In genomic region chr15:82917207-82917844, GRCm38 (mm10) we compare ENCODE assay signal across 9 mouse cellular contexts.
DNase-seq lines count a peak whose midpoint lies in the region; ATAC-seq and TF ChIP-seq lines count a peak whose summit lies in the region.
"Had no signal": no experiment of that assay in that cellular context is flagged by ENCODE, and none has a peak within 500 bp of the region (broad histone marks: within the 10 kb centered on the region; RNA-seq: fewer than 3 reads in every experiment).

No protein-coding gene starts in this region.

- H3K9ac ChIP-seq in ES-E14 (ENCODE audit: insufficient read depth, low read depth, low read length, poor library complexity, severe bottlenecking), result peak overlapping the region; percentile 58; the same call in 1 of the 2 replicates
- no peak overlapping the region for H3K9ac ChIP-seq in limb, embryonic 11.5 days (ENCODE audit: low read length)
- H3K9ac ChIP-seq in stomach, embryonic 14.5 days (replicated peaks; ENCODE audit: low read depth, low read length), result no peak overlapping the region

- DNase-seq in gastrocnemius, postnatal 14 days, result peak; percentile 60
- DNase-seq in gastrocnemius, postnatal 36 days, result no peak
- DNase-seq in ES-E14 (ENCODE audit: low read depth, low spot score), result no peak
- DNase-seq in heart, postnatal 14 days, result peak; percentile 40 to 51
- DNase-seq in limb, embryonic 11.5 days (ENCODE audit: low spot score), result no peak
- no peak for DNase-seq in cerebellum, adult 18-20 months
- no peak for DNase-seq in adrenal gland, postnatal 4 days (ENCODE audit: low spot score in 2 of 2)

- H3K4me3 ChIP-seq in ES-E14 (ENCODE audit: insufficient read depth in 1 of 2, low read depth in 1 of 2, low read length in 2 of 2, poor library complexity in 1 of 2, severe bottlenecking in 1 of 2), result peak overlapping the region; percentile 27 to 58; a peak in 2 of 4 replicates
- no peak overlapping the region for H3K4me3 ChIP-seq in limb, embryonic 11.5 days (ENCODE audit: low read depth, low read length)
- no peak overlapping the region for H3K4me3 ChIP-seq in stomach, embryonic 14.5 days (ENCODE audit: low read depth, low read length)

- no peak overlapping the region for H3K27ac ChIP-seq in ES-E14 (ENCODE audit: insufficient read depth, low read depth, low read length, poor library complexity, severe bottlenecking)
- no peak overlapping the region for H3K27ac ChIP-seq in limb, embryonic 11.5 days (replicated peaks; ENCODE audit: low read depth, low read length)
- H3K27ac ChIP-seq in stomach, embryonic 14.5 days (ENCODE audit: low read length), result peak overlapping the region; percentile 39; the same call in 1 of the 2 replicates
- H3K27ac ChIP-seq: macrophage had no signal

- no peak for ATAC-seq in limb, embryonic 11.5 days (ENCODE audit: insufficient number of reproducible peaks, low FRiP score, low TSS enrichment, low read depth)
- no peak for ATAC-seq in stomach, embryonic 14.5 days (ENCODE audit: insufficient number of reproducible peaks, insufficient read depth, low FRiP score, low read depth)

- H3K9me3 ChIP-seq in ES-E14 (ENCODE audit: control insufficient read depth, insufficient read depth, low read depth, low read length), result no peaks in the 10 kb centered on the region
- no peaks in the 10 kb centered on the region for H3K9me3 ChIP-seq in limb, embryonic 11.5 days (ENCODE audit: control insufficient read depth, low read length)
- H3K9me3 ChIP-seq in stomach, embryonic 14.5 days (ENCODE audit: control insufficient read depth, low read depth, low read length), result no peaks in the 10 kb centered on the region

- 39% methylated on average over 28 of the region's 28 CpGs for WGBS in limb, embryonic 11.5 days
- 28% methylated on average over 28 of the region's 28 CpGs for WGBS in stomach, embryonic 14.5 days

- in situ Hi-C loops in ES-E14 (cut with MboI; ENCODE audit: low sequenced_read_pairs in 2 of 2, unreplicated experiment in 2 of 2), result no loop called here

- no peaks in the 10 kb centered on the region for H3K36me3 ChIP-seq in ES-E14 (ENCODE audit: control insufficient read depth, insufficient read depth, low read length, poor library complexity, severe bottlenecking)
- no peaks in the 10 kb centered on the region for H3K36me3 ChIP-seq in limb, embryonic 11.5 days (ENCODE audit: control insufficient read depth, insufficient read depth, low read length)
- no peaks in the 10 kb centered on the region for H3K36me3 ChIP-seq in stomach, embryonic 14.5 days (ENCODE audit: control insufficient read depth, insufficient read depth, low read length)

- no peaks in the 10 kb centered on the region; a peak in 1 of 4 replicates for H3K4me1 ChIP-seq in ES-E14 (ENCODE audit: control insufficient read depth in 2 of 2, insufficient read depth in 2 of 2, low read length in 2 of 2, poor library complexity in 1 of 2)
- H3K4me1 ChIP-seq in limb, embryonic 11.5 days (ENCODE audit: control insufficient read depth, insufficient read depth, low read length), result peaks cover 29% of the 10 kb centered on the region
- H3K4me1 ChIP-seq in stomach, embryonic 14.5 days (ENCODE audit: control insufficient read depth, insufficient read depth, low read length), result peaks cover 33% of the 10 kb centered on the region

- intact Hi-C loops in gastrocnemius, postnatal 14 days (cut with DNase I; ENCODE audit: low total_unique reads), result loop anchor here (10.0 kb wide), 1 partner anchor 117 kb away; the partner anchor contains the start of gene Nfam1
- intact Hi-C loops in gastrocnemius, postnatal 36 days (cut with DNase I), result no loop called here
- intact Hi-C loops in heart, postnatal 14 days (cut with DNase I), result no loop called here

- H3K4me2 ChIP-seq in limb, embryonic 11.5 days (ENCODE audit: low read depth, severe bottlenecking), result peak overlapping the region; percentile 15; the same call in 1 of the 2 replicates
- H3K4me2 ChIP-seq in stomach, embryonic 14.5 days (replicated peaks; ENCODE audit: low read depth, low read length), result no peak overlapping the region; the same call in 1 of the 2 replicates

- peaks cover 2% of the 10 kb centered on the region; the same call in 1 of the 2 replicates for H3K27me3 ChIP-seq in limb, embryonic 11.5 days (ENCODE audit: control insufficient read depth, insufficient read depth, low read length)
- no peaks in the 10 kb centered on the region for H3K27me3 ChIP-seq in stomach, embryonic 14.5 days (ENCODE audit: control insufficient read depth, insufficient read depth, low read length)

TF ChIP-seq in ES-E14, 5 proteins besides CTCF, POLR2A, EP300 and RAD21:
- no peak for TF ChIP-seq HCFC1 (IDR thresholded peaks at IDR 0.05; ENCODE audit: borderline replicate concordance, insufficient read depth, low read length)
- no peak for TF ChIP-seq ZNF384 (IDR thresholded peaks at IDR 0.05; ENCODE audit: low read depth, low read length)
- no peak for TF ChIP-seq MAFK (IDR thresholded peaks at IDR 0.05; ENCODE audit: insufficient read depth, low read depth, low read length)
- no peak for TF ChIP-seq ZC3H11A (IDR thresholded peaks at IDR 0.05; ENCODE audit: borderline replicate concordance, low read depth, low read length)
- no peak for TF ChIP-seq CHD2 (IDR thresholded peaks at IDR 0.05; ENCODE audit: low read depth, low read length)

Comparison
In these comparisons a context has a peak if more than half of its experiments do, and no peak if none do; other contexts are left out.
1. DNase-seq: peak in gastrocnemius, postnatal 14 days (single experiment) and heart, postnatal 14 days (2 of 2); none in gastrocnemius, postnatal 36 days (0 of 2), ES-E14 (single experiment), limb, embryonic 11.5 days (single experiment), cerebellum, adult 18-20 months (0 of 2) and adrenal gland, postnatal 4 days (0 of 2).
2. H3K4me3 ChIP-seq: peak in ES-E14 (2 of 2); none in limb, embryonic 11.5 days (single experiment) and stomach, embryonic 14.5 days (single experiment).